Mouse (Mus musculus) lung, embryonic 14.5 days (tissue): ENCODE measurements around the gene Fam196b. TPM values are rescaled to one million over a fixed set of nuclear protein-coding genes. Genes with fewer than 3 reads are reported as not detected.

ENCODE experiments used
- ATAC-seq: fragments of 200-750 bp; cut with Nextera tagmentation; 2 replicates; pipeline ENCODE4 v1.8.0; 2017; ENCODE audit warnings: mild to moderate bottlenecking, moderate TSS enrichment, moderate library complexity; ENCODE audit not compliant: insufficient read depth
- DNase-seq: peaks from one replicate; pipeline ENCODE4 v3.0.0-alpha.2; 2015
- H3K27ac ChIP-seq: fragments of 300-500 bp; sonication (generic); 2 replicates; pipeline ENCODE4 v1.5.1; 2014; ENCODE audit warnings: low read depth, mild to moderate bottlenecking, moderate library complexity
- H3K27me3 ChIP-seq: fragments of 300-500 bp; sonication (generic); 2 replicates; pipeline ENCODE4 v1.6.1; 2014; ENCODE audit warnings: low read length, control low read depth; ENCODE audit not compliant: insufficient read depth
- H3K36me3 ChIP-seq: fragments of 300-500 bp; sonication (generic); 2 replicates; pipeline ENCODE4 v1.6.1; 2014; ENCODE audit warnings: control low read depth; ENCODE audit not compliant: insufficient read depth
- H3K4me1 ChIP-seq: fragments of 300-500 bp; sonication (generic); 2 replicates; pipeline ENCODE4 v1.6.1; 2014; ENCODE audit warnings: antibody characterized with exemption, control low read depth; ENCODE audit not compliant: insufficient read depth
- H3K4me2 ChIP-seq: fragments of 300-500 bp; sonication (generic); 2 replicates; pipeline ENCODE4 v1.6.1; 2014; ENCODE audit warnings: mild to moderate bottlenecking
- H3K4me3 ChIP-seq: fragments of 300-500 bp; sonication (generic); 2 replicates; pipeline ENCODE4 v1.5.1; 2014; ENCODE audit warnings: low read depth, low read length
- H3K9ac ChIP-seq: fragments of 300-500 bp; sonication (generic); 2 replicates; pipeline ENCODE4 v1.6.1; 2014
- H3K9me3 ChIP-seq: fragments of 300-500 bp; sonication (generic); 2 replicates; pipeline ENCODE4 v1.6.1; 2016; ENCODE audit warnings: low read depth, low read length, control low read depth
- CTCF ChIP-seq: IDR thresholded peaks from 2 replicates; pipeline ENCODE4 v1.5.1; 2016; ENCODE audit warnings: antibody characterized with exemption, low read depth
- WGBS: fragments of 180-500 bp; shearing (Covaris S2); extraction: QIAGEN DNeasy Blood & Tissue Kit; methylation state at CpG from one replicate; pipeline ENCODE4 v1.1.7; 2014; 5-methylcytosine and 5-hydroxymethylcytosine counted together
- polyA plus RNA-seq: library from polyadenylated mRNA; unstranded; fragments of >200 nt; fragmentation: Nextera tagmentation; extraction: Ambion mirVana; gene quantifications from 2 replicates; pipeline ENCODE4 v1.2.1, GENCODE M21; 2014

Gene Fam196b
- polyA plus RNA-seq, 1 experiment from 2014 or later, result not detected

DNA sequence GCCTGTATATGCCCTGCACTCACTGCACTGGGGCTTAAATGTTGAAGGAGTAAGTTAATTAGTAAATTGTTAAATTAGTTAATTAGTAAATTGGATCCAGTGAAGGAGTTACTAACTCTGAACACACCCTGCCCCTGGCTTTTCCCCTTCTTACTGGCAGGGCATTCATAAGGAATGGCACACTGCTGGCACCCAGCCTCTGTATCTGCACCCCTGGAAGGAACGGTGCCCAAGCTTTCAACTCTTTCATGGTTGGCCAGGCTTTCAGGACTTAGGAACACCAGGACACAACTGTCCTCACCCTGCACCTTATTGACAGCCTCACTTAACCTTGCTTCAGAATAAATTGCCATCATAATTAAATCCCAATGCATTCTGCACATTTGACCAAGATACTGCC lies 109.9 kb downstream of the Fam196b start:
- H3K9ac ChIP-seq, result no peak overlapping the region
- no peak overlapping the region for H3K27ac ChIP-seq
- TF ChIP-seq CTCF, result no peak
- no peaks in the 10 kb centered on the region for H3K27me3 ChIP-seq
- DNase-seq, result no peak
- H3K4me1 ChIP-seq, result no peaks in the 10 kb centered on the region
- no peaks in the 10 kb centered on the region for H3K9me3 ChIP-seq
- 88% methylated on average over 1 of the region's 1 CpGs for WGBS
- no peak overlapping the region for H3K4me3 ChIP-seq
- no peaks in the 10 kb centered on the region for H3K36me3 ChIP-seq
- no peak for ATAC-seq
- no peak overlapping the region for H3K4me2 ChIP-seq

- no peak for ATAC-seq
- Histone ChIP-seq H3K4me3 (no peak overlapping the region), H3K9me3 (no peaks in the 10 kb centered on the region), H3K27me3 (no peaks in the 10 kb centered on the region), H3K4me2 (no peak overlapping the region), H3K9ac (no peak overlapping the region), H3K4me1 (no peaks in the 10 kb centered on the region), H3K27ac (no peak overlapping the region), H3K36me3 (no peaks in the 10 kb centered on the region)
- no peak for TF ChIP-seq CTCF
- no peak for DNase-seq
- 85% methylated on average over 5 of the region's 5 CpGs for WGBS
These were observed 112.6 kb downstream of the Fam196b start for GRCm38 (mm10) chr11:34427212-34427611.

GRCm38 (mm10) chr11:34430940-34431339 lies 116.3 kb downstream of the Fam196b start:
- H3K27ac ChIP-seq, result no peak overlapping the region
- no peaks in the 10 kb centered on the region for H3K36me3 ChIP-seq
- no peak overlapping the region for H3K4me2 ChIP-seq
- TF ChIP-seq CTCF, result no peak
- DNase-seq (no peak), ATAC-seq (no peak)
- no peaks in the 10 kb centered on the region for H3K9me3 ChIP-seq
- no peaks in the 10 kb centered on the region for H3K4me1 ChIP-seq
- H3K9ac ChIP-seq, result no peak overlapping the region
- WGBS, result 52% methylated on average over 4 of the region's 4 CpGs
- H3K4me3 ChIP-seq, result no peak overlapping the region
- no peaks in the 10 kb centered on the region for H3K27me3 ChIP-seq

GRCm38 (mm10) chr11:34431371-34431770 lies 116.7 kb downstream of the Fam196b start:
- Histone ChIP-seq H3K27ac (no peak overlapping the region), H3K36me3 (no peaks in the 10 kb centered on the region), H3K4me3 (no peak overlapping the region), H3K9me3 (no peaks in the 10 kb centered on the region), H3K4me1 (no peaks in the 10 kb centered on the region), H3K9ac (no peak overlapping the region), H3K4me2 (no peak overlapping the region), H3K27me3 (no peaks in the 10 kb centered on the region)
- DNase-seq (no peak), ATAC-seq (no peak)
- WGBS, result 41% methylated on average over 5 of the region's 5 CpGs
- no peak for TF ChIP-seq CTCF

DNA sequence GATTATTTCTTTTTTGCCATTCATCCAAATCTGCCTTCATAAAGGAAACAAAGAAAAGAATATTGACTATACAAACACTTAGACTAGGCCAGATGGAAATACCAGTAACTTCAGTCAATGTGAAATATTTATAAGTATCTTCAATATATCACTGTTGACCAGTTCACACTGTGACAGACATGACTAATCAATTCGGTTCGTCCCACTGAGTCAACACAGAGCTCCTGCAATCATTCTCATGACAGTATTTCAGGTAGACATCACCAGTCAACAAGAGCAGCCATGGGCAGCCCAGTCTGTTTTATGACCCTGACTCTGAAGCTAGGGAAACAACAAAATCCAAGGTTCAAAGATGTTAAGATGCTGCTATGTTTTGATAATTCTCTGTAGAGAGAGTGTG lies 117.4 kb downstream of the Fam196b start:
- H3K4me3 ChIP-seq, result no peak overlapping the region
- no peak overlapping the region for H3K4me2 ChIP-seq
- H3K27me3 ChIP-seq, result no peaks in the 10 kb centered on the region
- no peaks in the 10 kb centered on the region for H3K4me1 ChIP-seq
- no peaks in the 10 kb centered on the region for H3K9me3 ChIP-seq
- ATAC-seq (no peak), DNase-seq (no peak)
- no peaks in the 10 kb centered on the region for H3K36me3 ChIP-seq
- no peak overlapping the region for H3K9ac ChIP-seq
- WGBS, result 65% methylated on average over 2 of the region's 2 CpGs
- no peak overlapping the region for H3K27ac ChIP-seq
- TF ChIP-seq CTCF, result no peak

DNA sequence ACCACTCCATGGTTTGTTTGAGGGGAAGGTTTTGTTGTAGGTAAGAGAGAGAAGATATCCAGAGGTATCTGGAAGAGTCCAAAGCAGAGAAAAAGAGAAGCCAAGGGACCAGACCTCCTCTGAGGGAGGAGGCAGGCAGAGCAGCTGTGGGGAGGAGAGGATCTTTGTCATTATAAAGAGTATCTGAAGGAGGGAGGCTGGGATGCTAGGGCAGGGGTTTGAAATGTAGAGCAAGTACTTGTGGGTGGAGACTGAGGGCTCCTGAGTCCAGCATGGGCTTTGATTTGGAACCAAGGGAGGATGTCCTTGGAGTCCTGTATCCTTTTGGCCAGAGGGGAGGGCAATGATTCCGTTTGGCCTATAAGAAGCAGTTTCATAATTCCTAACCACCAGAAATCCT lies 122.8 kb downstream of the Fam196b start:
- H3K9ac ChIP-seq, result no peak overlapping the region
- no peaks in the 10 kb centered on the region for H3K9me3 ChIP-seq
- TF ChIP-seq CTCF, result no peak
- 83% methylated on average over 1 of the region's 1 CpGs for WGBS
- no peak overlapping the region for H3K4me3 ChIP-seq
- no peak overlapping the region for H3K27ac ChIP-seq
- H3K27me3 ChIP-seq, result no peaks in the 10 kb centered on the region
- H3K4me2 ChIP-seq, result no peak overlapping the region
- no peaks in the 10 kb centered on the region for H3K36me3 ChIP-seq
- no peaks in the 10 kb centered on the region for H3K4me1 ChIP-seq
- DNase-seq, result no peak
- ATAC-seq, result no peak

GRCm38 (mm10) chr11:34438429-34438828 lies 123.8 kb downstream of the Fam196b start:
- 59% methylated on average over 2 of the region's 2 CpGs for WGBS
- no peaks in the 10 kb centered on the region for H3K36me3 ChIP-seq
- H3K27me3 ChIP-seq, result no peaks in the 10 kb centered on the region
- ATAC-seq (no peak), DNase-seq (no peak)
- TF ChIP-seq CTCF, result no peak
- no peak overlapping the region for H3K9ac ChIP-seq
- no peaks in the 10 kb centered on the region for H3K9me3 ChIP-seq
- H3K4me3 ChIP-seq, result no peak overlapping the region
- no peak overlapping the region for H3K27ac ChIP-seq
- no peak overlapping the region for H3K4me2 ChIP-seq
- H3K4me1 ChIP-seq, result no peaks in the 10 kb centered on the region

GRCm38 (mm10) chr11:34447891-34448290 lies 133.3 kb downstream of the Fam196b start:
- no peaks in the 10 kb centered on the region for H3K9me3 ChIP-seq
- H3K4me3 ChIP-seq, result no peak overlapping the region
- no peak overlapping the region for H3K4me2 ChIP-seq
- H3K27ac ChIP-seq, result no peak overlapping the region
- DNase-seq (peak; percentile 87), ATAC-seq (no peak)
- 41% methylated on average over 4 of the region's 4 CpGs for WGBS
- no peak for TF ChIP-seq CTCF
- H3K27me3 ChIP-seq, result no peaks in the 10 kb centered on the region
- no peaks in the 10 kb centered on the region for H3K4me1 ChIP-seq
- no peak overlapping the region for H3K9ac ChIP-seq
- no peaks in the 10 kb centered on the region for H3K36me3 ChIP-seq
